Mouse (Mus musculus) liver, embryonic 14.5 days (tissue): ENCODE measurements around the gene Zfp553. TPM values are rescaled to one million over a fixed set of nuclear protein-coding genes. Genes with fewer than 3 reads are reported as not detected.

Experiments used
- ATAC-seq: fragments of 200-750 bp; cut with Nextera tagmentation; 2 replicates; pipeline ENCODE4 v1.8.0; 2017; ENCODE audit warnings: moderate number of reproducible peaks, mild to moderate bottlenecking, moderate library complexity; ENCODE audit not compliant: insufficient read depth
- DNase-seq, 3 experiments: peaks; one replicate each; pipeline ENCODE4 v3.0.0-alpha.2; 2012 to 2013; ENCODE audit warnings: low read depth in 3 of 3, low spot score in 3 of 3
- H3K27ac ChIP-seq: fragments of 300-500 bp; sonication (generic); 2 replicates; pipeline ENCODE4 v1.5.1; 2014; ENCODE audit warnings: moderate library complexity, mild to moderate bottlenecking, control low read depth, inconsistent platforms
- H3K27me3 ChIP-seq: fragments of 300-500 bp; sonication (generic); 2 replicates; pipeline ENCODE4 v1.6.1; 2014; ENCODE audit warnings: mild to moderate bottlenecking, low read length, moderate library complexity; ENCODE audit not compliant: control insufficient read depth, insufficient read depth
- H3K36me3 ChIP-seq: fragments of 300-500 bp; sonication (generic); replicated peaks from 2 replicates; pipeline ENCODE4 v1.6.1; 2014; ENCODE audit warnings: low read depth; ENCODE audit not compliant: control insufficient read depth, insufficient read depth
- H3K4me1 ChIP-seq, 2 experiments: fragments of 200-500 bp in 1 of 2; fragments of 300-500 bp in 1 of 2; sonication (generic) in 1 of 2; replicated peaks; 2 replicates each; pipeline ENCODE4 v1.6.1; 2012 to 2014; ENCODE audit warnings: antibody characterized with exemption in 1 of 2, inconsistent platforms in 1 of 2, low read length in 1 of 2; ENCODE audit not compliant: control insufficient read depth in 2 of 2, insufficient read depth in 2 of 2
- H3K4me2 ChIP-seq: fragments of 300-500 bp; sonication (generic); 2 replicates; pipeline ENCODE4 v1.6.1; 2014; ENCODE audit warnings: low read depth, mild to moderate bottlenecking, control low read depth, moderate library complexity
- H3K4me3 ChIP-seq, 2 experiments: fragments of 200-500 bp in 1 of 2; fragments of 300-500 bp in 1 of 2; sonication (generic) in 1 of 2; 2 replicates each; pipeline ENCODE4 v1.5.1; 2012 to 2014; ENCODE audit warnings: low read depth in 2 of 2, low read length in 2 of 2, mild to moderate bottlenecking in 2 of 2, control low read depth in 1 of 2, inconsistent platforms in 1 of 2, moderate library complexity in 1 of 2; ENCODE audit not compliant: insufficient read depth in 1 of 2
- H3K9ac ChIP-seq: fragments of 300-500 bp; sonication (generic); replicated peaks from 2 replicates; pipeline ENCODE4 v1.6.1; 2014; ENCODE audit warnings: mild to moderate bottlenecking, control low read depth, moderate library complexity
- H3K9me3 ChIP-seq: fragments of 300-500 bp; sonication (generic); 2 replicates; pipeline ENCODE4 v1.6.1; 2016; ENCODE audit warnings: low read length, mixed read lengths; ENCODE audit not compliant: control insufficient read depth
- CTCF ChIP-seq: IDR thresholded peaks from 2 replicates; pipeline ENCODE4 v1.5.1; 2016; ENCODE audit warnings: antibody characterized with exemption, low read depth, control low read depth
- EP300 ChIP-seq: IDR thresholded peaks from 2 replicates; pipeline ENCODE4 v1.6.1; 2016; ENCODE audit warnings: antibody characterized with exemption, low read depth
- WGBS: fragments of 180-500 bp; shearing (Covaris S2); extraction: QIAGEN DNeasy Blood & Tissue Kit; methylation state at CpG from one replicate; pipeline ENCODE4 v1.1.7; 2014; ENCODE audit not compliant: insufficient replicate concordance; 5-methylcytosine and 5-hydroxymethylcytosine counted together
- polyA plus RNA-seq, 2 experiments: library from polyadenylated mRNA; depleted of rRNA in 1 of 2; stranded (reverse) in 1 of 2; unstranded in 1 of 2; fragments of >200 nt; fragmentation: Nextera tagmentation in 1 of 2; extraction: Ambion mirVana in 1 of 2; gene quantifications; 2 replicates each; pipeline versions ENCODE4 v1.2.1 to v1.2.3; 2012 to 2014

The Zfp553 gene
- polyA plus RNA-seq, 2 experiments, result 2.4 to 3.4 TPM

- Histone ChIP-seq H3K4me3 (no peak overlapping the region), H3K9me3 (no peaks in the 10 kb centered on the region), H3K27ac (peak overlapping the region; percentile 98), H3K4me2 (peak overlapping the region; percentile 34), H3K9ac (no peak overlapping the region), H3K27me3 (no peaks in the 10 kb centered on the region), H3K36me3 (no peaks in the 10 kb centered on the region), H3K4me1 (peaks cover 57 to 60% of the 10 kb centered on the region in 2 experiments)
- DNase-seq, result peak in 1 of 3 experiments; percentile 68
- peak; percentile 68 for ATAC-seq
- TF ChIP-seq CTCF (no peak), EP300 (peak; percentile 71)
- WGBS, result 62% methylated on average over 6 of the region's 6 CpGs
Measured at GRCm38 (mm10) chr7:127223515-127224478, 9.1 kb upstream of the Zfp553 start.

- TF ChIP-seq CTCF, result no peak
- TF ChIP-seq EP300, result no peak
- no peaks in the 10 kb centered on the region for H3K27me3 ChIP-seq
- H3K9me3 ChIP-seq, result no peaks in the 10 kb centered on the region
- H3K36me3 ChIP-seq, result no peaks in the 10 kb centered on the region
- H3K4me1 ChIP-seq, result peaks cover 53 to 54% of the 10 kb centered on the region in 2 experiments
- WGBS, result 83% methylated on average over 6 of the region's 6 CpGs
- no peak overlapping the region for H3K9ac ChIP-seq
- ATAC-seq (no peak), DNase-seq (no peak)
- no peak overlapping the region for H3K4me3 ChIP-seq
- peak overlapping the region; percentile 98 for H3K27ac ChIP-seq
- H3K4me2 ChIP-seq, result no peak overlapping the region; the same call in 1 of the 2 replicates
Measured at GRCm38 (mm10) chr7:127224616-127225015, 8.2 kb upstream of the Zfp553 start.

- DNase-seq (peak; percentile 75 to 83 (median 81)), ATAC-seq (peak; percentile 90)
- H3K27ac ChIP-seq, result peak overlapping the region; percentile 98
- no peaks in the 10 kb centered on the region for H3K27me3 ChIP-seq
- no peaks in the 10 kb centered on the region for H3K36me3 ChIP-seq
- WGBS, result 37% methylated on average over 11 of the region's 11 CpGs
- peak overlapping the region; percentile 67 for H3K9ac ChIP-seq
- peaks cover 53 to 54% of the 10 kb centered on the region in 2 experiments for H3K4me1 ChIP-seq
- TF ChIP-seq CTCF (no peak), EP300 (peak; percentile 88)
- H3K4me3 ChIP-seq, result peak overlapping the region; percentile 36 to 48
- no peaks in the 10 kb centered on the region for H3K9me3 ChIP-seq
- peak overlapping the region; percentile 82 for H3K4me2 ChIP-seq
Measured at GRCm38 (mm10) chr7:127225147-127225995, 7.5 kb upstream of the Zfp553 start.

- DNase-seq (peak; percentile 75 to 82 (median 77)), ATAC-seq (peak; percentile 27; the same call in 1 of the 2 replicates)
- no peaks in the 10 kb centered on the region for H3K36me3 ChIP-seq
- no peaks in the 10 kb centered on the region for H3K27me3 ChIP-seq
- WGBS, result 43% methylated on average over 4 of the region's 4 CpGs
- no peak for TF ChIP-seq EP300
- TF ChIP-seq CTCF, result peak; percentile 94
- H3K27ac ChIP-seq, result peak overlapping the region; percentile 11
- H3K4me1 ChIP-seq, result peaks cover 47 to 50% of the 10 kb centered on the region in 2 experiments
- no peak overlapping the region for H3K9ac ChIP-seq
- no peaks in the 10 kb centered on the region for H3K9me3 ChIP-seq
- no peak overlapping the region for H3K4me2 ChIP-seq
- H3K4me3 ChIP-seq, result no peak overlapping the region
Measured at GRCm38 (mm10) chr7:127228615-127229303, 4.1 kb upstream of the Zfp553 start.
